Mouse (Mus musculus) E14TG2a.4 (cell line): ENCODE measurements at regions not wholly inside any gene's neighbourhood (a gene's known extent, or its start where the extent isn't known, plus 50 kb on each side); places are given as distances from the start of the nearest gene placed in this dataset.
A peak's percentile ranks its signal among the peaks of the same experiment; 100 is the strongest.

Experiments
- CTCF ChIP-seq: conservative IDR thresholded peaks from 2 replicates; pipeline ENCODE4 v1.5.1; 2014; ENCODE audit warnings: low read length
- NANOG ChIP-seq: IDR thresholded peaks from 2 replicates; pipeline ENCODE4 v1.6.1; 2014; ENCODE audit warnings: borderline replicate concordance, low read length, mixed read lengths
- POU5F1 ChIP-seq: IDR thresholded peaks from 2 replicates; pipeline ENCODE4 v1.6.1; 2014; ENCODE audit warnings: low read length, borderline replicate concordance

- TF ChIP-seq CTCF (peak; percentile 77), POU5F1 (no peak), NANOG (no peak)
These were observed 82.5 kb upstream of the Zfp648 start for GRCm38 (mm10) chr1:154118374-154119004.
